Comparison of ENCODE assay signal across 8 mouse cellular contexts in genomic region chr9:53666665-53667019, GRCm38 (mm10). TPM values are rescaled to one million over a fixed set of nuclear protein-coding genes. Genes with fewer than 3 reads are reported as not detected.
DNase-seq lines count a peak whose midpoint lies in the region; ATAC-seq and TF ChIP-seq lines count a peak whose summit lies in the region.

No protein-coding gene starts in this region.

- no peaks in the 10 kb centered on the region for H3K4me1 ChIP-seq in kidney, postnatal 0 days (replicated peaks; ENCODE audit: insufficient read depth, low read length)
- no peaks in the 10 kb centered on the region for H3K4me1 ChIP-seq in embryonic facial prominence, embryonic 11.5 days (ENCODE audit: control insufficient read depth, insufficient read depth, low read length)
- peaks cover 5% of the 10 kb centered on the region; the same call in 1 of the 2 replicates for H3K4me1 ChIP-seq in hindbrain, postnatal 0 days (ENCODE audit: insufficient read depth, low read length)
- H3K4me1 ChIP-seq in midbrain, postnatal 0 days (ENCODE audit: insufficient read depth, low read length) = peaks cover 8% of the 10 kb centered on the region; the same call in 1 of the 2 replicates

- peak overlapping the region; percentile 79 for H3K4me2 ChIP-seq in kidney, postnatal 0 days (ENCODE audit: low read length)
- H3K4me2 ChIP-seq in embryonic facial prominence, embryonic 11.5 days (ENCODE audit: low read depth, low read length) = peak overlapping the region; percentile 74
- H3K4me2 ChIP-seq in hindbrain, postnatal 0 days (ENCODE audit: low read depth, low read length) = peak overlapping the region; percentile 95
- peak overlapping the region; percentile 86 for H3K4me2 ChIP-seq in midbrain, postnatal 0 days (ENCODE audit: low read depth, low read length, poor library complexity, severe bottlenecking)

- peak overlapping the region; percentile 94 for H3K9ac ChIP-seq in kidney, postnatal 0 days (ENCODE audit: low read depth, low read length)
- peak overlapping the region; percentile 99 for H3K9ac ChIP-seq in embryonic facial prominence, embryonic 11.5 days (replicated peaks; ENCODE audit: low read length)
- peak overlapping the region; percentile 99 for H3K9ac ChIP-seq in hindbrain, postnatal 0 days (replicated peaks; ENCODE audit: low read length)
- H3K9ac ChIP-seq in midbrain, postnatal 0 days (replicated peaks; ENCODE audit: low read length, poor library complexity, severe bottlenecking) = peak overlapping the region; percentile 100

- TF ChIP-seq CTCF in kidney, postnatal 0 days (IDR thresholded peaks at IDR 0.05; ENCODE audit: low read depth) = no peak
- TF ChIP-seq CTCF in hindbrain, postnatal 0 days (IDR thresholded peaks at IDR 0.05; ENCODE audit: low read depth) = no peak
- TF ChIP-seq CTCF in midbrain, postnatal 0 days (IDR thresholded peaks at IDR 0.05) = no peak

- H3K36me3 ChIP-seq in kidney, postnatal 0 days (ENCODE audit: insufficient read depth, low read length) = 0 out of 2 replicates have a peak, but pooled peaks cover 4% of the 10 kb centered on the region
- no peaks in the 10 kb centered on the region for H3K36me3 ChIP-seq in embryonic facial prominence, embryonic 11.5 days (replicated peaks; ENCODE audit: control insufficient read depth, insufficient read depth, low read depth, low read length)
- H3K36me3 ChIP-seq in hindbrain, postnatal 0 days (ENCODE audit: insufficient read depth, low read length) = no peaks in the 10 kb centered on the region
- H3K36me3 ChIP-seq in midbrain, postnatal 0 days (ENCODE audit: insufficient read depth, low read length) = no peaks in the 10 kb centered on the region

- peak; percentile 54 for ATAC-seq in kidney, postnatal 0 days (replicated peaks; ENCODE audit: low FRiP score, low read depth)
- no peak; the same call in 1 of the 2 replicates for ATAC-seq in embryonic facial prominence, embryonic 11.5 days (replicated peaks; ENCODE audit: insufficient number of reproducible peaks, low FRiP score, low TSS enrichment, low read depth)
- ATAC-seq in hindbrain, postnatal 0 days = no peak; the same call in 1 of the 2 replicates
- ATAC-seq in midbrain, postnatal 0 days (ENCODE audit: low FRiP score) = peak; percentile 52; the same call in 1 of the 2 replicates

- peak overlapping the region; percentile 95 for H3K27ac ChIP-seq in kidney, postnatal 0 days
- H3K27ac ChIP-seq in embryonic facial prominence, embryonic 11.5 days (replicated peaks; ENCODE audit: low read depth, low read length) = peak overlapping the region; percentile 85
- H3K27ac ChIP-seq in hindbrain, postnatal 0 days = peak overlapping the region; percentile 100
- peak overlapping the region; percentile 99 for H3K27ac ChIP-seq in midbrain, postnatal 0 days (ENCODE audit: low read depth, low read length)

- WGBS in kidney, postnatal 0 days = 0% methylated on average over 28 of the region's 28 CpGs
- under 1% methylated on average over 28 of the region's 28 CpGs for WGBS in embryonic facial prominence, embryonic 11.5 days
- WGBS in hindbrain, postnatal 0 days = under 1% methylated on average over 28 of the region's 28 CpGs
- under 1% methylated on average over 24 of the region's 28 CpGs for WGBS in midbrain, postnatal 0 days

- no peaks in the 10 kb centered on the region for H3K9me3 ChIP-seq in kidney, postnatal 0 days (replicated peaks; ENCODE audit: low read length)
- H3K9me3 ChIP-seq in embryonic facial prominence, embryonic 11.5 days (replicated peaks; ENCODE audit: control insufficient read depth, low read length) = no peaks in the 10 kb centered on the region
- no peaks in the 10 kb centered on the region for H3K9me3 ChIP-seq in hindbrain, postnatal 0 days (ENCODE audit: low read length)
- H3K9me3 ChIP-seq in midbrain, postnatal 0 days (ENCODE audit: low read length) = no peaks in the 10 kb centered on the region

- H3K27me3 ChIP-seq in kidney, postnatal 0 days (ENCODE audit: insufficient read depth, low read length) = no peaks in the 10 kb centered on the region
- H3K27me3 ChIP-seq in embryonic facial prominence, embryonic 11.5 days (ENCODE audit: control insufficient read depth, insufficient read depth, low read length) = no peaks in the 10 kb centered on the region
- H3K27me3 ChIP-seq in hindbrain, postnatal 0 days (ENCODE audit: insufficient read depth, low read length) = no peaks in the 10 kb centered on the region
- no peaks in the 10 kb centered on the region for H3K27me3 ChIP-seq in midbrain, postnatal 0 days (ENCODE audit: insufficient read depth, low read length)

- peak overlapping the region; percentile 78 for H3K4me3 ChIP-seq in kidney, postnatal 0 days (replicated peaks; ENCODE audit: low read depth, low read length)
- H3K4me3 ChIP-seq in embryonic facial prominence, embryonic 11.5 days (ENCODE audit: low read depth, low read length) = peak overlapping the region; percentile 91
- peak overlapping the region; percentile 98 for H3K4me3 ChIP-seq in hindbrain, postnatal 0 days (ENCODE audit: low read length)
- peak overlapping the region; percentile 96 for H3K4me3 ChIP-seq in midbrain, postnatal 0 days (ENCODE audit: low read depth, low read length)

- no peak for DNase-seq in kidney, postnatal 0 days (ENCODE audit: low spot score)
- no peak for DNase-seq in kidney, postnatal 14 days
- DNase-seq in embryonic facial prominence, embryonic 11.5 days (ENCODE audit: low spot score) = no peak
- DNase-seq in hindbrain, postnatal 0 days (ENCODE audit: low spot score) = no peak
- DNase-seq in midbrain, postnatal 0 days (ENCODE audit: low spot score) = no peak
- no peak for DNase-seq in retina, postnatal 1 day
- DNase-seq in gastrocnemius, postnatal 25 days = no peak
- DNase-seq in retina, embryonic 14.5 days (ENCODE audit: low spot score) = no peak

RNA-seq across cellular contexts. Expression of gene Cul5, which starts 3.2 kb away (rescaled TPM):
- 32.2 and 32.8 TPM in 2 replicates for polyA plus RNA-seq in kidney, postnatal 0 days (2015; fragmentation: Nextera tagmentation; extraction: Ambion mirVana)
- polyA plus RNA-seq in embryonic facial prominence, embryonic 11.5 days (2014; fragmentation: Nextera tagmentation; extraction: Ambion mirVana) = 44.6 and 46.1 TPM in 2 replicates
- total RNA-seq in hindbrain, postnatal 0 days (2014; rRNA removed) = 33.5 and 35.5 TPM in 2 replicates
- polyA plus RNA-seq in hindbrain, postnatal 0 days (2015; fragmentation: Nextera tagmentation; extraction: Ambion mirVana) = 39.5 and 40.2 TPM in 2 replicates
- total RNA-seq in midbrain, postnatal 0 days (2014; rRNA removed) = 45.3 and 47.0 TPM in 2 replicates
- polyA plus RNA-seq in midbrain, postnatal 0 days (2015; fragmentation: Nextera tagmentation; extraction: Ambion mirVana) = 31.5 and 36.6 TPM in 2 replicates
- total RNA-seq in gastrocnemius, postnatal 25 days (2021) = 10 to 100 TPM; 59.5 TPM

RNA-seq across cellular contexts. Expression of gene Rab39, which starts 39.4 kb away (rescaled TPM):
- polyA plus RNA-seq in kidney, postnatal 0 days (2015; fragmentation: Nextera tagmentation; extraction: Ambion mirVana) = 0.10 and 0.20 TPM in 2 replicates
- polyA plus RNA-seq in embryonic facial prominence, embryonic 11.5 days (2014; fragmentation: Nextera tagmentation; extraction: Ambion mirVana) = 1.7 TPM in 2 replicates
- 3.3 and 4.6 TPM in 2 replicates for total RNA-seq in hindbrain, postnatal 0 days (2014; rRNA removed)
- polyA plus RNA-seq in hindbrain, postnatal 0 days (2015; fragmentation: Nextera tagmentation; extraction: Ambion mirVana) = 1.9 and 2.3 TPM in 2 replicates
- total RNA-seq in midbrain, postnatal 0 days (2014; rRNA removed) = 1.2 and 2.5 TPM in 2 replicates
- polyA plus RNA-seq in midbrain, postnatal 0 days (2015; fragmentation: Nextera tagmentation; extraction: Ambion mirVana) = 0.83 and 1.5 TPM in 2 replicates
- total RNA-seq in gastrocnemius, postnatal 25 days (2021) = not detected

RNA-seq across cellular contexts. Expression of gene Acat1, which starts 56.5 kb away (rescaled TPM):
- 178 and 185 TPM in 2 replicates for polyA plus RNA-seq in kidney, postnatal 0 days (2015; fragmentation: Nextera tagmentation; extraction: Ambion mirVana)
- polyA plus RNA-seq in embryonic facial prominence, embryonic 11.5 days (2014; fragmentation: Nextera tagmentation; extraction: Ambion mirVana) = 56.7 and 65.0 TPM in 2 replicates
- 110 and 114 TPM in 2 replicates for total RNA-seq in hindbrain, postnatal 0 days (2014; rRNA removed)
- 195 and 197 TPM in 2 replicates for polyA plus RNA-seq in hindbrain, postnatal 0 days (2015; fragmentation: Nextera tagmentation; extraction: Ambion mirVana)
- total RNA-seq in midbrain, postnatal 0 days (2014; rRNA removed) = 126 and 130 TPM in 2 replicates
- polyA plus RNA-seq in midbrain, postnatal 0 days (2015; fragmentation: Nextera tagmentation; extraction: Ambion mirVana) = 169 and 182 TPM in 2 replicates
- 100 to 1,000 TPM in 1 of 2 experiments, 10 to 100 TPM in 1; 84.1 to 102 TPM for total RNA-seq in gastrocnemius, postnatal 25 days (2021)

Comparison
In these comparisons a context has a peak if more than half of its experiments do, and no peak if none do; other contexts are left out.
1. ATAC-seq: peak in kidney, postnatal 0 days (single experiment) and midbrain, postnatal 0 days (single experiment); none in embryonic facial prominence, embryonic 11.5 days (single experiment) and hindbrain, postnatal 0 days (single experiment).
2. Peak in every context shown above with its lines, with median percentiles within 50 percentile points of each other: H3K27ac ChIP-seq, H3K4me2 ChIP-seq, H3K4me3 ChIP-seq and H3K9ac ChIP-seq.